Mouse (Mus musculus) T-helper 1 cell (primary cell): ENCODE data around the gene Ifna11.

ENCODE experiments used
- in situ Hi-C: fragments of 300-600 bp; cut with MboI, MseI; formaldehyde crosslinking; loops from one replicate; pipeline ENCODE4 v1.15.1; 2025; ENCODE audit warnings: high pct_unique_total_duplicates

Ifna11 gene

GRCm38 (mm10) chr4:88838828-88839227 lies 19.1 kb downstream of the Ifna11 start:
- in situ Hi-C loops: no loop called here

- in situ Hi-C loops: no loop called here
These were observed 20.3 kb downstream of the Ifna11 start for GRCm38 (mm10) chr4:88840058-88840457.

GRCm38 (mm10) chr4:88841438-88841911 lies 21.7 kb downstream of the Ifna11 start, which contains the start of gene Ifna4:
Gene Ifna4, plus strand, starts transcription at chr4:88841861.
- in situ Hi-C loops: no loop called here

GRCm38 (mm10) chr4:88845334-88845733 lies 25.6 kb downstream of the Ifna11 start:
- in situ Hi-C loops: no loop called here

GRCm38 (mm10) chr4:88849698-88850097 lies 29.9 kb downstream of the Ifna11 start, which contains the start of gene Ifna1:
Gene Ifna1, plus strand, starts transcription at chr4:88850087.
- in situ Hi-C loops: no loop called here

- in situ Hi-C loops: no loop called here
These were observed 31.4 kb downstream of the Ifna11 start for GRCm38 (mm10) chr4:88851026-88851763.

GRCm38 (mm10) chr4:88859214-88859613 lies 39.5 kb downstream of the Ifna11 start:
- in situ Hi-C loops: no loop called here

- in situ Hi-C loops: no loop called here
These were observed 43.5 kb downstream of the Ifna11 start for GRCm38 (mm10) chr4:88863309-88863708.

- in situ Hi-C loops: no loop called here
These were observed 44.8 kb downstream of the Ifna11 start for GRCm38 (mm10) chr4:88864599-88864998.

- in situ Hi-C loops: no loop called here
These were observed 45.3 kb downstream of the Ifna11 start for GRCm38 (mm10) chr4:88865011-88865569.

- in situ Hi-C loops: no loop called here
These were observed 47.7 kb downstream of the Ifna11 start for GRCm38 (mm10) chr4:88867366-88867925.

GRCm38 (mm10) chr4:88867926-88868911 lies 48.5 kb downstream of the Ifna11 start:
- in situ Hi-C loops: no loop called here
